Mouse (Mus musculus) retina, adult 2 months (tissue): ENCODE data around the gene Rfc5.
"Not testable (repeated sequence)": the region's sequence is repeated elsewhere in the genome, so short reads cannot be mapped to it uniquely, and the experiment has no call there.

Experiments
- DNase-seq: peaks from one replicate; pipeline ENCODE4 v3.0.0-alpha.2; 2012; ENCODE audit warnings: low read depth, low spot score

Gene Rfc5

DNA sequence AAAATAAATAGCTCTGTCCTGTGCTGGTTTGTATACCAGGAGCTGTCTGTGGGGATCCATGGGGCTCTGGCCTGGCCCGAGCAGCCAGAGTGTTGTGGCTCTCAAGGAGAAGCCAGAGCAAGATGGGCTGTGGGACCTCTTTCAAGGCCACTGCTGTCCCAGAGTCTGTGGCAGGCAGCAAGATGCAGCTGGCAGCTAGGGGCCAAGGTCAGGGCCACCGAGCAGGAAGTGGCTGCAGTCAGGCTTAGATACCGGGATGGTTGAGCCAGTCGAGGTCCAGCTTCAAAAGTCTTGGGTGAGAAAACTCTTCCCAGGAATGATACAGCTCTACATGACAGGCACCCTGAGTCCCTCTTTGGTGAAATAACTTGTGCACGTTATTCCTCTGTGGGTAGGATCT lies 41.8 kb downstream of the Rfc5 start:
- DNase-seq, result no peak

DNA sequence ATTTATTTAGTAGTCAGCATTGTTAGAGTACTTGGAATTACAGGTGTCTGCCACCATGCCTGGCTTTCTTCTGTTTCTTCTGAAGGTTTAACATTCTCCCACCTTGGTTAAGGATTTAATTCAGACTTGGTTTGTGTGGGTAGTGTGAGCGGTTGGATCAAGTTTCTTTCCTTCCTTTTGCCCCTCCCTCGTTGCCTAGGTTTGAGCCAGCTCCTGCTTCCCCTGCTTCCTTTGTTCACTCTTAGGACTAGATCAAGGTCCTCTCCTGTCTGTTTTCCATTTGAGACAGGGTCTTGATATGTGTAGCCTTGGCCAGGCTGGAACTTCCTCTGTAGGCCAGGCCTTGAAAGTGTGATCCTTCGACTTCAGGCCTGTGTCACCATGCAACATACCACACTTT lies 42.6 kb downstream of the Rfc5 start:
- DNase-seq, result no peak

DNA sequence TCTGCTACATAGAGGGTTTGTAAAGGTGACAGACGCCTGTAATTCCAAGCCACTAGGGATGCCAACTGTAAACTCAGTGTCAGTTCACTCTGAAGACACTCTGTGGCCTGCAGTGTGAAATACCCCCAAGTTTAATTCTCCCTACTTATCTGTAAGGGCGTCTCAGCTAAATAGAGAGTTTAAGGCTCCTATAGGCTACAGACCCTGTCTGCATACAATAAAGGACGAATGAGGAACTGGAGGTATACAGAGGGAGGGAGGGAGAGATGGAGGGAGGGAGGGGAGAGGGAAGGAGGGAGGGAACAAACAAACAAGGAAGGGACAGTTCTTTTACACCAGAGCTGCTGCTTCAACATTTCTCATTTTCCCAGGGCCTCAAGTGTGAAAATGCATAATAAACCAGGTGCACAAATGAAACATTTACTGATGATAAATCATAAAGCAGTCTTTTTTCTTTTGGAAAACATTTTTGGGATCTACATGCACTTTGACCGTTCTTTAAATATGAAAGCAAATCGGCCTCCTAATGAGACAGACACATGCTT lies 43.3 kb downstream of the Rfc5 start:
- DNase-seq, result no peak

- not testable (repeated sequence) for DNase-seq
Measured at GRCm38 (mm10) chr5:117344496-117344895, 44.4 kb downstream of the Rfc5 start.

DNA sequence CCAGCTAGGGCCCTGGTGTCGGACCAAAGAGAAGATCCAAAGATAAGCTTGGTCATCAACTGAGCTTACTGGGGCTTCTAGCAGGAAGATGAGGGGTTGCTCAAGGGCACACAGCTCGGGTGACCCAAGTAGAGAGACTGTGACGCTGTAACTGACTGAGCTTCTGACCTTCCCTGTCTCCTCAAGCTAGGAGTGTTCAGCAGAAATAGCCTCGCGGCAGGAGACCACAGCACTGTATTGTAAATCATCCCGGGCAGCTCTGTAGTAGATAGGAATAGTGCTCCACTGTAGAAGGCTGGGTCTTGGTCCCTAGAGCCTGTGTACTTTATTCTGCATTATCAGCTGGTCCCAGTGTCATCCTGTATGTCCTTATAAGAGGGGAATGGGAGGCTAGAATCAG lies 47.0 kb downstream of the Rfc5 start:
- no peak for DNase-seq

DNA sequence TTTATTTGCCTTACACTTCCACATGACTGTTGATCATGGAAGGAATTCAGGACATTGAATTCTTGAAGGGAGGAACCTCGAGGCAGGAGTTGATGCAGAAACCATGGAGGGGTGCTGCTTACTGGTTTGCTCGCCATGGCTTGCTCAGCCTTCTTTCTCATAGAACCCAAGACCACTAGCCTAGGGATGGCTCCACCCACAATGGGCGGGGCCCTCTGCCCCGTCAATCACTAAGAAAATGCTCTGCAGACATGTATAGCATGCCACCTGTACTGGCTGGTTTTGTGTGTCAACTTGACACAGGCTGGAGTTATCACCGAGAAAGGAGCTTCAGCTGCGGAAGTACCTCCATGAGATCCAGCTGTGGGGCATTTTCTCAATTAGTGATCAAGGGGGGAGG lies 48.8 kb downstream of the Rfc5 start:
- no peak for DNase-seq

DNA sequence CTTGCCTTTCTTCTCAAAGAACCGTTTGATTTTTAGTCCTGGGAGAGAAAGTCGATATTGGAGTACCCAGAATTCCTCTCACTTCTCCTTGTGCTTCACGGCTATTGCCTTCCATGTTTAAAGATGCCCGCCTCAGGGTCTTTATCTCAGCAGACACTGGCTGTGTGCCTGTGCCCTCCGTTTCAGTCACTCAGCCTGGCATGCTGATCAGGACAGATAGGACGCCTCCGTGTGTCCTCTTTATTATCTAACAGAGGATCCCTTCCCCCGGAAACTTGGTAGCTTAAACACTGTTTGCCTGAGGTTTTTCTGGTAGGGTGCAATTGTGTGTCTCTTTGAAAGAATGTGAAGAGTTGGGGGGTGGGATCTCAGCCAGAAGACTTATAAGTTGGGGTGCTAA lies 50.3 kb downstream of the Rfc5 start:
- no peak for DNase-seq

- DNase-seq, result no peak
Measured at GRCm38 (mm10) chr5:117337999-117338398, 50.8 kb downstream of the Rfc5 start.

DNA sequence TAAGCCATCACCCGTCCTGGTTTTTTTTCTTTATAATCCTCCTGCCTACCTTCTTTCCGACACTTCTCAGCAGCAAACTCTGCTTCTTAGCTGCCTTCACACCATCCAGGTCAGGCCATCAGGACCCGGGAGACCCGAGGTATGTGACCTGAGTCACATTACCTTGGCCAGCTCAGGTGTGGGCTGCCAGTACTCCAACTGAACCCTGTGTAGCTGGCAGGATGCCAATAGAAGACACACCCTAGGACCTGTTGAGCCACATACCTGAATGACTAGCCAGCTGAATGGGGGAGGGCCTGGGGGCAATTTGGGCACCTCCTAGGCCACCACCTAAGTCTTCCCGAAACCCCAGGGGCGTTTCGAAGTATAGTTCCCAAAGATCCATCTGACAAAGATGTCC lies 58.4 kb downstream of the Rfc5 start:
- DNase-seq, result no peak
